Mouse (Mus musculus): ENCODE measurements around the gene En2.

The En2 gene

GRCm38 (mm10) chr5:28159891-28160470, 5.5 kb upstream of the En2 start:
- in situ Hi-C loops (cut with MboI, MseI): no loop called here

GRCm38 (mm10) chr5:28161383-28161937, 4.0 kb upstream of the En2 start:
- in situ Hi-C loops (cut with MboI, MseI): no loop called here

DNA sequence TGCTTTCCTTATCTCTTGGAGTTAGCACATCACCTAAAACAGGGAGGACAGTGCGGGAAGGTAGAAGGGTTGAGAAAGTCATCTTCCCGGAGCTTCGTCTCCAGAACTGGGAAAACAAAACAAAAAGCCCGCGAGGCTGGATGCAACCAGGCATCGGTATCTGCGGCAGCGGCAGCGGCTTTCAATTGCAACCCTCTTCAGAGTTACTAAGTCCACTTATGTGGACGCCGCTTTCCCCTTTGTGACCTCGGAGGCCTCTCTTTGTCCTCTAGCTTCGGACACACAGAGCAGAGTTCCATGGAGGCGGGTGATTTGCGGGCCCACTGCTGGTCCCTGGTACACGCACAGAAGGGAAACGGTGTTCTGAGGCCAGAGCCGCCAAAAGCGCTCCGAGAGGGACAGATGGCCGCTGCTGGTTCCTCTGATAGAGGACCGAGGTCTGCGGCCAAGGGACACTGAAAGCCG, 3.5 kb upstream of the En2 start:
- in situ Hi-C loops (cut with MboI, MseI): no loop called here

- in situ Hi-C loops (cut with MboI, MseI): no loop called here
Observed at GRCm38 (mm10) chr5:28163926-28164325, 1.6 kb upstream of the En2 start.

DNA sequence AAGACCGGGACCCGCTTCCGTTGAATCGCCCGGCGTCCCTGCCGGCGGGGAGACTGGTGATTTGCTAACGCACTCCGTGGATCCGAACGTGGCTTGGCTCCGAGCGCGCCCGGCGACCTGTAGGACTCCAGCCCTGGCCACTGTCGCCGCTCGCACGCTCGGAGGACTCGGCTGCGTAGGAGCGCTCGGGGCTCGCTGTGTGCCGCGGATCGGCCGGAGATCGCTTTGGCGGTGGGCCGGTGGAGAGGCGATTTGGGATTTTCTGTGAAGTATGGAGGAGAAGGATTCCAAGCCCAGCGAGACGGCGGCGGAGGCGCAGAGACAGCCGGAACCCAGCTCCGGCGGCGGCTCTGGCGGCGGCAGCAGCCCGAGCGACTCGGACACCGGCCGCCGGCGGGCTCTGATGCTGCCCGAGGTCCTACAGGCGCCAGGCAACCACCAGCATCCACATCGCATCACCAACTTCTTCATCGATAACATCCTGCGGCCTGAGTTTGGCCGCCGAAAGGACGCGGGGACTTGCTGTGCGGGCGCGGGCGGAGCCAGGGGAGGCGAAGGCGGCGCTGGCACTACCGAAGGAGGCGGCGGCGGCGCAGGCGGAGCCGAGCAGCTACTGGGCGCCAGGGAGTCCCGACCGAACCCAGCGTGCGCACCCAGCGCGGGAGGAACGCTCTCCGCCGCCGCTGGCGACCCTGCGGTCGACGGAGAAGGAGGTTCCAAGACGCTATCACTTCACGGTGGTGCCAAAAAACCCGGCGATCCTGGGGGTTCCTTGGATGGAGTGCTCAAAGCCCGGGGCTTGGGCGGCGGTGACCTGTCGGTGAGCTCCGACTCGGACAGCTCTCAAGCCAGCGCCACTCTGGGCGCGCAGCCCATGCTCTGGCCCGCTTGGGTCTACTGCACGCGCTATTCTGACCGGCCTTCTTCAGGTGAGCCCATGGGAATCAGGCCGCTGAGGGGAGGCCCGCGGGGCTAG, 1.1 kb downstream of the En2 start:
- in situ Hi-C loops (cut with MboI, MseI): no loop called here

- in situ Hi-C loops (cut with MboI, MseI): no loop called here
Observed at GRCm38 (mm10) chr5:28167611-28168252, 2.2 kb downstream of the En2 start.

DNA sequence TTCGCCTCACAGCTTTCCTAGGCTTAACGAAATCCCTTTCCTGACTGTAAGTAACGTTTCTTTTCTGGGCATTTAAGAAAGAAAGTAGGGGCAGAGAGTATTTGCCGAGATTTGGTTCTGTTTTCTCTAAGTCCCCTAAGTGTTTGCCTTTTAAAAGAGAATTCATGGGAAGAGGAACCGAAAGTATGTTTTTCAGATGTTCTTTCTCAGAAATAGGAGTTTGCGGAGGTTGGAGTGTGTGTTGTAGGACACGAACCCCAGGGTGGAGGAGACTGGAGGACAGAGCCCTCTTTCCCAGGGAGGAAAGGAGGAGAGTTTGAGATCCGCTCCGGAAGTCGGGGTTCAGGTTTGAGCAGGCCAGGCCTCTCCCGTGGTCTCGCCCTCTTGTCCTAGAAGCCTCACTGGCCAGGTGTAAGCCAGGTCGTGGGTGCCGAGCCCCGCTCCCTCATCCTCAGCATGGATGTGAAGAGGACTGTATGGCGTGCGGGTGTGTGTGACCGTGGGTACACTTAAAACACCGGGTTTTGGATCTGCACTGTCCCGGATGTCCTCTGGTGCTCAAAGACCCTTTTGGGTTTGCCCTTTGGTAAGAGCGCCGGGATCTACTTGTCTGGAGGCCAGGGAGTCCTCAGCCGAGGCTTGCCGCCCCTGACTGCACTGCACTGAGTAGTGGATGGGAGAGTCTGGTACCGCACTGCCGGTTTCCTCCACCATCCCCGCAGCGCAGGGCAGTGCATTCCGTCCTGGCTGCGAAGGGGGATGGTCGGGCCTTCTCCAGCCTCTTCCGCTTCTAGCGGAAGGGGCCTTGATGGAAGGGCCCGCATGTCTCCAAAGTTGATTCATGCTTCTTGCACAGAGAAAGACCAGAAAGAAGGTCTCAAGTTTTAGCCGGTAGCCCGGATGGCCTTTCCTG, 3.0 kb downstream of the En2 start:
- in situ Hi-C loops (cut with MboI, MseI): no loop called here

GRCm38 (mm10) chr5:28169166-28169801, 3.8 kb downstream of the En2 start:
- in situ Hi-C loops (cut with MboI, MseI): no loop called here

DNA sequence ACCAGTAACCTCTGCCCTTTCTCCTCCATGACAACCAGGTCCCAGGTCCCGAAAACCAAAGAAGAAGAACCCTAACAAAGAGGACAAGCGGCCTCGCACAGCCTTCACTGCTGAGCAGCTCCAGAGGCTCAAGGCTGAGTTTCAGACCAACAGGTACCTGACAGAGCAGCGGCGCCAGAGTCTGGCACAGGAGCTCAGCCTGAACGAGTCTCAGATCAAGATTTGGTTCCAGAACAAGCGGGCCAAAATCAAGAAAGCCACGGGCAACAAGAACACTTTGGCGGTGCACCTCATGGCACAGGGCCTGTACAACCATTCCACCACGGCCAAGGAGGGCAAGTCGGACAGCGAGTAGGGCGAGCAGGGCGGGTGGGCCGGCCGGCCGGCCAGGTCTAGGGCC, 4.6 kb downstream of the En2 start:
- in situ Hi-C loops (cut with MboI, MseI): loop anchor here (10.0 kb wide), 1 partner anchor 375 kb away; the partner anchor contains the start of gene Paxip1

GRCm38 (mm10) chr5:28170892-28171291, 5.4 kb downstream of the En2 start:
- in situ Hi-C loops (cut with MboI, MseI): loop anchor here (10.0 kb wide), 1 partner anchor 376 kb away; the partner anchor contains the start of gene Paxip1

DNA sequence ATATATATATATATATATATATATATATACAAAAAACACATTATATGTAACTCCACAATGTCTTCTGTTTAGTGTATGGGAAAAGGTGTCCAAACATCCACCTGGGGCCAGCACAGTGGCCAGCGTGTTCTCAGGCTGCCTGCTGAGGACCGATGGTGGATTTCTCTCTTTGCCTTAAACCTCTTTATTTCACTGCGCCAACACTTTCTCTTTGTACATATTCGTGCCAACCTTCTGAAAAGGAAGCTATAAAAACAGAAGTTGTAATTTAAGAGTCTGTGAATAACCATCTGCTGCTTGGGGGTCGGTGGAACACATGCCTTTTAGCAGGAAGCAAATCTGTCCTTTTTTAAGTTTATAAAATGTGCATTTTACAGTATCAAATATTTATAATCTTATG, 6.2 kb downstream of the En2 start:
- in situ Hi-C loops (cut with MboI, MseI): loop anchor here (10.0 kb wide), 1 partner anchor 377 kb away; the partner anchor contains the start of gene Paxip1

- in situ Hi-C loops (cut with MboI, MseI): loop anchor here (10.0 kb wide), 1 partner anchor 378 kb away; the partner anchor contains the start of gene Paxip1
Observed at GRCm38 (mm10) chr5:28172261-28172920, 6.9 kb downstream of the En2 start.

DNA sequence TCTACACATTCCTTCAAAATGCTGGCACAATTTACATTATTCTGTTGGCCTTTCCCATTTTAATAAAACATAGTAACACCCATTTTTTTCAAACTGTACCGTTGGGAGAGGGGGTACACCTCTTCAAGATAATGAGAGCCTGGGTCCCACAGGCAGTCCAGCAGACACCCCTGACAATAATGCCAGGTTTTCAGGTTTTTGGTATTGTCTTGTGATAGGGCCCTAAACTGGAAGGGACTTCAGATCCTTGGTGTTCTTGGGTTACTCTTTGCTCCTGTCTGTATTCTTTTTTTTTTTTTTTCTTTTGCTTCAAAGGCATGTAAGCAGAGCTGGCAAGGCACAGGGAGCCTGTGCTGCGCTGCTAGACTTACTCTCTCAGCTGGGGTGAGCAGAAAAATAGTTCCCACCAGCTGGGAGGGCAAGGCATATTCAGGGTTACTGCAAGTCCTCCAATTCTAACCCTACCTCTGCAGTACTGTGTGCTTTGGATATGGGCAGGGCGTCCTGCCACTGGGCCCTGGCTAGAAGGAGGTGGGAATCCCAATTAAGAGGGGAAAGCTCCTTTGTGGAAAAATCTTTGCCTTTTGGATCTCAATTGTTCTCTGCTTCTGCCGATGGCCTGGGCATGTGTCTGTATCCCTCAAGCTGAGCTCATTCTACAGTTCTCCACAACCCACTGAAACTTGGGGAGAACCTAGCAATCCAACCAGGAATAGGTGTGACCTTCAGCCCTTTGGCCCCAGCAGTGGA, 7.6 kb downstream of the En2 start:
- in situ Hi-C loops (cut with MboI, MseI): loop anchor here (10.0 kb wide), 1 partner anchor 378 kb away; the partner anchor contains the start of gene Paxip1

DNA sequence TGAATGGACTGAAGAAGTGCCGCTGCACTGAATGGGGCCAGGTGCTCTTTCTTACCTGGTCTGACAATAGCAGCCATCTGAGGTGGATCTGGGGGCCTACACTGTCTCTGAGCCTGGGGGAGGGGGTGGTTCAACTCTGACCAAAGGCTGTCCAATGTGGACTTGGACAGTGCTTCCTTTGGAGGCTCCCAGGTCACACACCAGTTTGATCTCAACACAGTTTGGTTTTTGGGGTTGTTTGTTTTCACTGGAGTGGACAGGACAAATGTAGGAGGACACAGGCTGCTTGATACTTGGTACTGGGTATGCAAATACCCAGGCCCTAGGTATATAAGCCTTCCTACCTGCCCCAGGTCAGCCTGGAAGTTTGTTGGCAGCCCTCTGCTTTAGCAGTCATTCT, 8.2 kb downstream of the En2 start:
- in situ Hi-C loops (cut with MboI, MseI): loop anchor here (10.0 kb wide), 1 partner anchor 379 kb away; the partner anchor contains the start of gene Paxip1

DNA sequence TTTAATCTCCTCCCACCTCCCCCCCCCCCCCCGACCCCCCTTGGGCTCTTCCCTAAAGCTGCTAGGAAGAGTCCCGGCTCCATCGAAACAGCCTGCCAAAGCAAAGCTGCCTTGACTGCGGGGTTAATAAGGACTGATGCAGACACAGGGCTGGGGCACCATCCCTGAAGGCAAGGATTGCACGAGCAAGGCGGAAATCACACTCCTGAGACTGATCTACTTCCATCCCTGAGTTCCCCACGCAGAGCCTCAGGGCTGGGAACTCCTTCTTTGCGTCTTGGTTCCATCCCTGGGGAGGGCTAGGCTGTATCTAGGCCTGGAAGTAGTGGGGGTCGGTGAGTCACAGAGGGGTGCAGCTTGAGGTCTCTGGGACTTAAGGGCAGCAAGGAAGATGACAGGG, 8.6 kb downstream of the En2 start:
- in situ Hi-C loops (cut with MboI, MseI): loop anchor here (10.0 kb wide), 1 partner anchor 379 kb away; the partner anchor contains the start of gene Paxip1

- in situ Hi-C loops (cut with MboI, MseI): loop anchor here (10.0 kb wide), 1 partner anchor 380 kb away; the partner anchor contains the start of gene Paxip1
Observed at GRCm38 (mm10) chr5:28174876-28175569, 9.5 kb downstream of the En2 start.

DNA sequence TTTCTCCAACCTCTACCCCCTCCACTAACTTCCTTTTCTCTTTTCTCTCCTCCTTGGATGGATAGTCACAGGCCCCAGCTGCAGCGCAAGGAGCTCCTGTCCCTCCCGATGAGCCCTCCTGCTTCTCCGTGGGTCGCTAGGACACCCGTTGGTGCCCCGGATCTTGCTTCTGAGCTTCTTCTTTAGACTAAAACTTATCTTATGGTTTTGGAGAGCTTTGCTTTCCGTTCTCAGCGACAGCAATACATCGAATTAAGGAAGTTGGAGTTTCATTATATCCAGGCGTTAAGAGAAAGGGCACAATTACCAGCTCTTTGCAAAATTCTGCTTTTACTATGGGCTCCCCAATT, 10.1 kb downstream of the En2 start:
- in situ Hi-C loops (cut with MboI, MseI): loop anchor here (10.0 kb wide), 1 partner anchor 381 kb away; the partner anchor contains the start of gene Paxip1

- in situ Hi-C loops (cut with MboI, MseI): loop anchor here (10.0 kb wide), 1 partner anchor 381 kb away; the partner anchor contains the start of gene Paxip1
Observed at GRCm38 (mm10) chr5:28176023-28176422, 10.5 kb downstream of the En2 start.

All from T-helper 1 cell (primary cell).